Mouse (Mus musculus) liver, embryonic 14.5 days (tissue): ENCODE results near the gene Shank2.

ENCODE experiments used
- CTCF ChIP-seq: IDR thresholded peaks from 2 replicates; pipeline ENCODE4 v1.5.1; 2016; ENCODE audit warnings: antibody characterized with exemption, low read depth, control low read depth
- EP300 ChIP-seq: IDR thresholded peaks from 2 replicates; pipeline ENCODE4 v1.6.1; 2016; ENCODE audit warnings: antibody characterized with exemption, low read depth

- TF ChIP-seq CTCF (no peak), EP300 (no peak)
These were observed 157.8 kb downstream of the Shank2 start for GRCm38 (mm10) chr7:144159556-144159955.
